Mouse (Mus musculus) A20 (cell line): ENCODE data around the gene Snrpd2.
A peak's percentile ranks its signal among the peaks of the same experiment; 100 is the strongest.

Experiments used
- DNase-seq: peaks from one replicate; pipeline ENCODE4 v3.0.0-alpha.2; 2011; ENCODE audit warnings: low read depth, low spot score

Snrpd2 gene

DNA sequence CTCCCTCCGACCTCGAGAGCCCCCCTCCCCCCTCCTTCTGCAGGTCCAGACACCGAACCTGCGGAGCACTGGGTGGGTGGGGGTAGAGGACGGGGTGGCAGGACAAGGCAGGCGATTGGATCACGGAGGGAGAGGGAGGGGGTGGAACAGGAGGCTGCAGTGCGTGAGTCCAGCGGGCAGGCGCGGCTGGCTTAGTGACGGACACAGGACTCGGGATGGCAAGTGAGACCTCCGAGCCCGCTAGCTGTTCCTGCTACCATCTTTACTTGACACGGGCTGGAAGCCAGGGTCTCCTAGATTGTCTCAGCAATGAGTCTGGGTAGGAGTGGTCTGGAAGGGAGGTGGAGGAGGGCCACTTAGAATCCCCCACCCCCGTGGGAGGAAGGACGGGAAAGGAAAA is 28.5 kb downstream of the Snrpd2 start:
- DNase-seq = no peak

DNA sequence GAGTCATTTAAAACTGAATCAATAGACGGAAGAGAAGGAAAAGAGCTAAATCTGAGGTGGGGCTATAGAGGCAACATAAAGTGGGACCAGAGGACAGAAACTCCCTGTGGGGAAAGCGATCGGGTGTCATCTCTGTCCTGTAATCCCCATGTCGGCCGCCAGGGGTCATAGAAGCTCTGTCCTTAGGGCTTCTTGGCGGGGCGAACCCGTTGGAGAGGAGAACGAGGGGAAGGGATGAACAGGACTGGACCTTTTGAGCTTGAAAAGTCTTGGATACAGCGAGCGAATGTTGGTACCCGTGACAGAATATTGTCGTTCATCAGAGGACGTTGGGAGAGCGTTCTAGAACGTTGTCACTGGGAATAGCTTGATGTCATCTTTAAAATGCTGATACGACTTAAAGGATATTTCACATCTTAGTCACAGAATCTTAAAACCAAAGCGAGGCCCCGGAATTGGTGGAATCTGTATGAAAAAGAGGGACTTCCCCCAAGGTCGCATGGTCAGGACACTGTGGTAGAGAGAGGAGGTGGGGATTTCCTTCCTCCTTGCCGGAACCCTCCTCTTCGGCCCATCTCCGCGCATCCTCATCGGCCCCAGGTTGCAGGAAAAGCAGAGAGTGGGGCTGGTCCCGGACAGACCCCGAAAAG is 29.0 kb downstream of the Snrpd2 start:
- peak; percentile 88 for DNase-seq

DNA sequence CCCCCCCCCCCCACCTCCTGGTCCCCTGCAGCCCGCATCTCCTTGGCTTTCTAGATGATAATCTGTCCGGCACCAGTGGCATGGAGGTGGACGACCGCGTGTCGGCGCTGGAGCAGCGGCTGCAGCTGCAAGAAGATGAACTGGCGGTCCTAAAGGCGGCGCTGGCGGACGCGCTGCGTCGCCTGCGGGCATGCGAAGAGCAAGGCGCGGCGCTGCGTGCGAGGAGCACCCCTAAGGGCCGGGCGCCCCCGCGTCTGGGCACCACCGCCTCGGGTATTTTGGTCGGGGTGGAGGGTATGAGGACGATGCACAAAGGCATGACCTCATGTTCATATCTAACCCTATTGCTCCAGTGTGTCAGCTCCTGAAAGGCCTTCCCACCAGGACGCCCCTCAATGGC is 29.7 kb downstream of the Snrpd2 start:
- peak; percentile 92 for DNase-seq

DNA sequence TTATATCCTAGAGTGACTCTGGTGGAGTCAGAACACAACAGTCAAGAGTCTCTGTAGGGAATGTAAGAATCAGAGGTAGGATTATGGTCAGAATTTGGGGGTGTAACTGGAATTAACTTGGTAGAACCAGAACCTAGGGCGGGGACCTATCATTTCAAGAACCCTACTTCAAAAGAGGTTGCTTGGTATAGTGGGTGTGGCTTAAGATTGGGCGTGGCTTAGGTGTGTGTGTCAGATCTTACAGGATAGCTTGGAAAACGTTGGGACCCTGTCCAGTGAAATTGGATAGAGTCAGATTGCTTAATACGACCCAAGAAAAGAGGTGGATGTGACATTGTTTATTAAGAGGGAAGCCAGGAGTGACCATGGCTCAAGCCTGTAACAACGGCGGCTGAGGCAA is 30.4 kb downstream of the Snrpd2 start:
- peak; percentile 77 for DNase-seq

- DNase-seq = peak; percentile 86
These were observed 31.4 kb downstream of the Snrpd2 start for GRCm38 (mm10) chr7:19180862-19181429.

- no peak for DNase-seq
These were observed 34.7 kb downstream of the Snrpd2 start for GRCm38 (mm10) chr7:19184250-19184649.

- DNase-seq = no peak
These were observed 35.2 kb downstream of the Snrpd2 start for GRCm38 (mm10) chr7:19184758-19185157.

DNA sequence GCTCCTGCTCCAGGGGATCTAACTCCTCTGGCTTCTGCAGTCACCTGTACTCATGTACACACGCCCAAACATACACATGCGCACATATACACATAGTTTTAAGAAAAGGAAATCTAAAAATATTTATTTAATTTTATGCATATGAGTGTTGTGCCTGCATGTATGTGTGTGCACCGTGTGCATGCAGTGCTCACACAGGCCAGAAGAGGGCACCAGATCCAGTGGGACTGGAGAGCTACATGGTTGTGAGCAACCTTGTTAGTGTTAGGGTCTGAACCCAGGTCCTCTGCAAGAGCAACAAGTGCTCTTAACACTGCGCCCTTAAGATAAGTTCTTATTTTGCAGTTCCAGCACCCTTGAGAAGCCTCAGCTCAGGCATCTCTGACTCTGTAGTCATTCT is 45.2 kb downstream of the Snrpd2 start:
- no peak for DNase-seq

DNA sequence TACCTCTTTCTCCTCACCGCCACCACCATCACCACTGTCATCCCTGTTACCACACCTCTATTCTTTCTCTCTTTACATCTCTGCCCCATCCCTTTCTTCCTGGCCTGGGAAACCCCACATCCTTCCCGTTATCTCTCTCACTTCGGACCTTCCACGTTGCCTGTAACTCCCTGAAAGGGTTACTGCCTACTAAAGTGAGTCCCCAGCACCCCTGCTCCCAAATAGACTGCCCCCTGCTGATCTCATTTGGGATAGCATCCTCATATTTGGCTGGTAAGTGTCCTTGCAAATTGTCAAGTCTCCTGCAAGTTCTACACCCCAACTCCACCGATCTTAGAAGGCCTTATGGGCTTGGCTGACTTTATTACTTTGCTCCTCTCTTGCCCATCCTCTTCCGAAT is 47.2 kb downstream of the Snrpd2 start:
- DNase-seq = peak; percentile 67

DNA sequence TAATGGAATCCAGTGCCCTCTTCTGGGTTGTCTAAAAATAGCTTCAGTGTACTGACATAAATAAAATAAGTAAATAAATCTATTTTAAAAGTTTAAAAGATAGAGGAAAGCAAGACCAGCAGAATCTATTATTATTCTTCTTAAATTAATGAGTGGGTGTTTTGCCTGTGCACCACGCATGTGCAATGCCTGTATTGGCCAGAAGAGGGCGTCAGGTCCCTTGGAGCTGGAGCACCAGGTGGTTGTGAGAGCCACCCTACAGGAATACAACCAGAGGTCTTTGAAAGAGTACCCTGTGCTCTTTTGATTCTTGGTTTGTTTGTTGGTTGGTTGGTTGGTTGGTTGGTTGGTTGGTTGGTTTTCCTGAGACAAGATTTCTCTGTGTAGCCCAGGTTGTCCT is 48.5 kb downstream of the Snrpd2 start:
- DNase-seq = peak; percentile 63

GRCm38 (mm10) chr7:19201660-19202059 is 52.1 kb downstream of the Snrpd2 start:
- no peak for DNase-seq

- peak; percentile 67 for DNase-seq
These were observed 52.7 kb downstream of the Snrpd2 start for GRCm38 (mm10) chr7:19202065-19202850.
